Mouse (Mus musculus) MEL (cell line): Measurements from ENCODE around the gene Mgll.

Experiments used
- CTCF ChIP-seq, 3 experiments: IDR thresholded peaks in 2 of 3; conservative IDR thresholded peaks in 1 of 3; 2 replicates each; pipeline ENCODE4 v1.5.1; 2011 to 2012; ENCODE audit warnings: low read length in 3 of 3, low read depth in 2 of 3, mild to moderate bottlenecking in 2 of 3, improper control_type of control experiment in 1 of 3, inconsistent platforms in 1 of 3, mixed read lengths in 1 of 3, moderate library complexity in 1 of 3; ENCODE audit not compliant: control insufficient read depth in 1 of 3, insufficient read depth in 1 of 3, poor library complexity in 1 of 3, severe bottlenecking in 1 of 3
- MAZ ChIP-seq: IDR thresholded peaks from 2 replicates; pipeline ENCODE4 v1.6.1; 2012; ENCODE audit warnings: low read depth, mild to moderate bottlenecking, inconsistent platforms, low read length, improper control_type of control experiment

- TF ChIP-seq CTCF (IDR thresholded peaks at IDR 0.05 in 2 of 3, conservative IDR thresholded peaks at IDR 0.05 in 1 of 3; ENCODE audit: control insufficient read depth in 1 of 3, insufficient read depth in 1 of 3, low read depth in 2 of 3, low read length in 3 of 3, poor library complexity in 1 of 3, severe bottlenecking in 1 of 3) = no peak
- TF ChIP-seq MAZ = no peak
Measured at GRCm38 (mm10) chr6:88770981-88771380, 46.8 kb downstream of the Mgll start.
